Mouse (Mus musculus): ENCODE data around the gene Agk.
A peak's percentile ranks its signal among the peaks of the same experiment; 100 is the strongest.

The Agk gene

GRCm38 (mm10) chr6:40418386-40418785 is 93.4 kb downstream of the Agk start:
- H3K36me3 ChIP-seq (ENCODE audit: insufficient read depth, low read length), result no peaks in the 10 kb centered on the region
- no peaks in the 10 kb centered on the region for H3K4me1 ChIP-seq (replicated peaks; ENCODE audit: low read depth, low read length)
- H3K4me3 ChIP-seq (replicated peaks; ENCODE audit: low read length), result no peak overlapping the region
- no peak for TF ChIP-seq POU5F1 (IDR thresholded peaks at IDR 0.05; ENCODE audit: borderline replicate concordance, low read length)
- TF ChIP-seq CTCF (conservative IDR thresholded peaks at IDR 0.05; ENCODE audit: low read length), result no peak
- no peak for TF ChIP-seq NANOG (IDR thresholded peaks at IDR 0.05; ENCODE audit: borderline replicate concordance, low read length)
- H3K27me3 ChIP-seq (ENCODE audit: insufficient read depth, low read length), result no peaks in the 10 kb centered on the region
- no peaks in the 10 kb centered on the region for H3K9me3 ChIP-seq (ENCODE audit: low read length)

- H3K4me3 ChIP-seq (replicated peaks; ENCODE audit: low read length), result no peak overlapping the region
- H3K4me1 ChIP-seq (replicated peaks; ENCODE audit: low read depth, low read length), result no peaks in the 10 kb centered on the region
- H3K27me3 ChIP-seq (ENCODE audit: insufficient read depth, low read length), result no peaks in the 10 kb centered on the region
- H3K9me3 ChIP-seq (ENCODE audit: low read length), result no peaks in the 10 kb centered on the region
- no peaks in the 10 kb centered on the region for H3K36me3 ChIP-seq (ENCODE audit: insufficient read depth, low read length)
- TF ChIP-seq CTCF (conservative IDR thresholded peaks at IDR 0.05; ENCODE audit: low read length) (no peak), POU5F1 (IDR thresholded peaks at IDR 0.05; ENCODE audit: borderline replicate concordance, low read length) (no peak), NANOG (IDR thresholded peaks at IDR 0.05; ENCODE audit: borderline replicate concordance, low read length) (no peak)
Measured at GRCm38 (mm10) chr6:40421099-40421498, 96.1 kb downstream of the Agk start.

- no peaks in the 10 kb centered on the region for H3K4me1 ChIP-seq (replicated peaks; ENCODE audit: low read depth, low read length)
- no peak overlapping the region for H3K4me3 ChIP-seq (replicated peaks; ENCODE audit: low read length)
- no peaks in the 10 kb centered on the region for H3K27me3 ChIP-seq (ENCODE audit: insufficient read depth, low read length)
- H3K36me3 ChIP-seq (ENCODE audit: insufficient read depth, low read length), result no peaks in the 10 kb centered on the region
- H3K9me3 ChIP-seq (ENCODE audit: low read length), result no peaks in the 10 kb centered on the region
- TF ChIP-seq CTCF (conservative IDR thresholded peaks at IDR 0.05; ENCODE audit: low read length) (no peak), POU5F1 (IDR thresholded peaks at IDR 0.05; ENCODE audit: borderline replicate concordance, low read length) (no peak), NANOG (IDR thresholded peaks at IDR 0.05; ENCODE audit: borderline replicate concordance, low read length) (no peak)
Measured at GRCm38 (mm10) chr6:40423013-40423412, 98.0 kb downstream of the Agk start.

- H3K4me1 ChIP-seq (replicated peaks; ENCODE audit: low read depth, low read length), result no peaks in the 10 kb centered on the region
- H3K9me3 ChIP-seq (ENCODE audit: low read length), result no peaks in the 10 kb centered on the region
- no peak overlapping the region for H3K4me3 ChIP-seq (replicated peaks; ENCODE audit: low read length)
- H3K27me3 ChIP-seq (ENCODE audit: insufficient read depth, low read length), result no peaks in the 10 kb centered on the region
- peak; percentile 74 for TF ChIP-seq CTCF (conservative IDR thresholded peaks at IDR 0.05; ENCODE audit: low read length)
- no peak for TF ChIP-seq NANOG (IDR thresholded peaks at IDR 0.05; ENCODE audit: borderline replicate concordance, low read length)
- H3K36me3 ChIP-seq (ENCODE audit: insufficient read depth, low read length), result no peaks in the 10 kb centered on the region
Measured at GRCm38 (mm10) chr6:40423774-40424173, 98.8 kb downstream of the Agk start.

GRCm38 (mm10) chr6:40427441-40427840 is 102.5 kb downstream of the Agk start:
- no peaks in the 10 kb centered on the region for H3K9me3 ChIP-seq (ENCODE audit: low read length)
- no peak overlapping the region for H3K4me3 ChIP-seq (replicated peaks; ENCODE audit: low read length)
- H3K27me3 ChIP-seq (ENCODE audit: insufficient read depth, low read length), result no peaks in the 10 kb centered on the region; the same call in 1 of the 2 replicates
- no peaks in the 10 kb centered on the region for H3K4me1 ChIP-seq (replicated peaks; ENCODE audit: low read depth, low read length)
- TF ChIP-seq POU5F1 (IDR thresholded peaks at IDR 0.05; ENCODE audit: borderline replicate concordance, low read length), result no peak
- H3K36me3 ChIP-seq (ENCODE audit: insufficient read depth, low read length), result no peaks in the 10 kb centered on the region

- H3K4me1 ChIP-seq (replicated peaks; ENCODE audit: low read depth, low read length), result no peaks in the 10 kb centered on the region
- no peaks in the 10 kb centered on the region for H3K9me3 ChIP-seq (ENCODE audit: low read length)
- H3K36me3 ChIP-seq (ENCODE audit: insufficient read depth, low read length), result no peaks in the 10 kb centered on the region
- no peak for TF ChIP-seq POU5F1 (IDR thresholded peaks at IDR 0.05; ENCODE audit: borderline replicate concordance, low read length)
- no peak for TF ChIP-seq CTCF (conservative IDR thresholded peaks at IDR 0.05; ENCODE audit: low read length)
- no peak for TF ChIP-seq NANOG (IDR thresholded peaks at IDR 0.05; ENCODE audit: borderline replicate concordance, low read length)
- no peak overlapping the region for H3K4me3 ChIP-seq (replicated peaks; ENCODE audit: low read length)
- H3K27me3 ChIP-seq (ENCODE audit: insufficient read depth, low read length), result peaks cover 12% of the 10 kb centered on the region
Measured at GRCm38 (mm10) chr6:40428696-40429095, 103.7 kb downstream of the Agk start.

- no peak overlapping the region for H3K4me3 ChIP-seq (replicated peaks; ENCODE audit: low read length)
- TF ChIP-seq CTCF (conservative IDR thresholded peaks at IDR 0.05; ENCODE audit: low read length) (no peak), POU5F1 (IDR thresholded peaks at IDR 0.05; ENCODE audit: borderline replicate concordance, low read length) (no peak), NANOG (IDR thresholded peaks at IDR 0.05; ENCODE audit: borderline replicate concordance, low read length) (no peak)
Measured at GRCm38 (mm10) chr6:40429521-40429931, 104.6 kb downstream of the Agk start.

GRCm38 (mm10) chr6:40430251-40430650 is 105.3 kb downstream of the Agk start:
- no peak overlapping the region for H3K4me3 ChIP-seq (replicated peaks; ENCODE audit: low read length)
- no peaks in the 10 kb centered on the region for H3K36me3 ChIP-seq (ENCODE audit: insufficient read depth, low read length)
- H3K9me3 ChIP-seq (ENCODE audit: low read length), result no peaks in the 10 kb centered on the region
- peaks cover 10% of the 10 kb centered on the region for H3K4me1 ChIP-seq (replicated peaks; ENCODE audit: low read depth, low read length)
- TF ChIP-seq POU5F1 (IDR thresholded peaks at IDR 0.05; ENCODE audit: borderline replicate concordance, low read length) (no peak), CTCF (conservative IDR thresholded peaks at IDR 0.05; ENCODE audit: low read length) (no peak), NANOG (IDR thresholded peaks at IDR 0.05; ENCODE audit: borderline replicate concordance, low read length) (no peak)
- peaks cover 27% of the 10 kb centered on the region for H3K27me3 ChIP-seq (ENCODE audit: insufficient read depth, low read length)

More at GRCm38 (mm10) chr6:40429521-40429931, 104.6 kb downstream of the Agk start:
- Histone ChIP-seq H3K27me3 (ENCODE audit: insufficient read depth, low read length) (peaks cover 20% of the 10 kb centered on the region), H3K36me3 (ENCODE audit: insufficient read depth, low read length) (no peaks in the 10 kb centered on the region), H3K9me3 (ENCODE audit: low read length) (no peaks in the 10 kb centered on the region), H3K4me1 (replicated peaks; ENCODE audit: low read depth, low read length) (peaks cover 3% of the 10 kb centered on the region)

GRCm38 (mm10) chr6:40430878-40431277 is 105.9 kb downstream of the Agk start:
- H3K27me3 ChIP-seq (ENCODE audit: insufficient read depth, low read length), result peaks cover 33% of the 10 kb centered on the region

More at GRCm38 (mm10) chr6:40430878-40431277, 105.9 kb downstream of the Agk start:
- H3K4me3 ChIP-seq (replicated peaks; ENCODE audit: low read length), result no peak overlapping the region
- TF ChIP-seq POU5F1 (IDR thresholded peaks at IDR 0.05; ENCODE audit: borderline replicate concordance, low read length) (no peak), CTCF (conservative IDR thresholded peaks at IDR 0.05; ENCODE audit: low read length) (no peak), NANOG (IDR thresholded peaks at IDR 0.05; ENCODE audit: borderline replicate concordance, low read length) (no peak)
- H3K36me3 ChIP-seq (ENCODE audit: insufficient read depth, low read length), result no peaks in the 10 kb centered on the region
- peaks cover 10% of the 10 kb centered on the region for H3K4me1 ChIP-seq (replicated peaks; ENCODE audit: low read depth, low read length)
- no peaks in the 10 kb centered on the region for H3K9me3 ChIP-seq (ENCODE audit: low read length)
